Mouse (Mus musculus) left cerebral cortex, postnatal 36 days (tissue): ENCODE results near the gene Nemp1. TPM values are rescaled to one million over a fixed set of nuclear protein-coding genes. Genes with fewer than 3 reads are reported as not detected.

Experiments
- DNase-seq, 2 experiments: peaks; one replicate each; pipeline ENCODE4 v3.0.0; 2021 to 2022; ENCODE audit warnings: low spot score in 2 of 2, mixed read lengths in 1 of 2
- intact Hi-C: fragments of 180-260 bp; cut with DNase I; formaldehyde crosslinking; loops from one replicate; pipeline ENCODE4 v1.15.1; 2025
- total RNA-seq, 2 experiments: library from RNA; stranded (reverse); gene quantifications; 2 replicates each; pipeline ENCODE4 v1.2.3; 2021

The Nemp1 gene
- total RNA-seq, 2 experiments from 2014 or later: 3.5 to 3.9 TPM

DNA sequence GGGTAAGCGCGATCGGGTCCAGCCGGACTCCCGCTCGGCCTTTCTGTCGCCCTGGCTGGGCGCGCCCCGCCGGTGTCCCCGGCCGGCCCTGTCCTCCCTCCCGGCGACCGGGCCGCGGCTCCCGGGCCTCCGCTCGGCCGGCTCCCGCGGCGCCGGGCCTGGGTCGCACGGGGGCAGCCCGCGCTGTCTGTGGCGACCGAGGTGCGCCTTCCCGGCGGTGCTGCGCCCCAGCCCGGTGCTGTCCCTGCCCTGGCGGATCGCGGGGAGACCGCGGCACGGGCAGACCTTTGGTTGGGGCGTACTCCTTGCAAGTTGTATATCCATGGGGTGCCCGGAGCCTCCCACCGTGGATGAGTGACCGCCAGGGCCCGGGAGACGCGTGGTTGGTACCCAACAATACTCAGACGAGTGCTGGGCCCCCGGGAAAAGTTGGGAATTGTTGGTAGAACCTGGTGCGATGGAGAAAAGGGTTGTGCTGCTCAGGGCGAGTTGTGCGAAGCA lies 73.0 kb downstream of the Nemp1 start:
- peak in 1 of 2 experiments; percentile 65 for DNase-seq

DNA sequence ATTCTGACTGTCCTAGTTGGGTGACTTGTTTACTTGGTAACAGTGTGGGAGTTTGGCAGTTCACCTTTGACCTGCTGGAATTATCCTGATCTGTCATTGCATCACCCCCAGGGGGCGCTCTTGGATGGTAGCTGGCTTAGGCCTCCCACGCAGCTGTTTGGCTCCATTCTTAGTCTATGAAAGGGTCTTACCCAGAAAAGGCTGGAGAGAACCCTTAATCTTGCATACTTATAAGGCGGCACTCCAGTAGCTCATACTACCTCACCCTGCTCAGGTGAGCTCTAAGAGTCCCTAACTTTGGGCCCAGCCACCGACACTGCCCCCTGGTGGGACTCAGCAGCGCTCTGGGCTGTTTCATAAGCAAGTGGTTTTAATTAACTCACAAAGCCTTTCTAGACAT lies 78.0 kb downstream of the Nemp1 start:
- intact Hi-C loops: no loop called here

More for the DNA sequence above, 73.0 kb downstream of the Nemp1 start:
- intact Hi-C loops: loop anchor here (1.0 to 2.0 kb wide), 2 partner anchors 45 to 198 kb away; no protein-coding TSS in a partner anchor

DNA sequence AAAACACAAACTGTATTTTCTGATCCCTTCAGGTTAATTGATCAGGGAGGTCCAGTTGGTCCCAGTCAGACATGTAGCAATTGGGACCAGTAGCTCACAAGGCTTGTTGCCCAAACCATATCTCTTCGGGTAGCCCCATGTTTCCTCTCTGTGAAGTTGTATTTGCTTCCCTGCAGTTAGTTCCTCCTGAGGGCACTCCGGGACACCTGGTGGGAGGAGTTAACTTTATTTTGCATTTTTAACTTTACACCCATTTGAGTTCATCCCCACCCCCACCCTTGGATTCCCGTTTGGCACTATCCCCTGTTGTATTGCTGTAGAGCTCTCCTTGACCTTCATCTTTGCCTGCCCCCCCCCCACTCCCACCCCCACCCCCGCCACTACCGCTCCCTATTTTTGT lies 79.2 kb downstream of the Nemp1 start:
- DNase-seq: no peak
- intact Hi-C loops: no loop called here

More for the DNA sequence above, 78.0 kb downstream of the Nemp1 start:
- DNase-seq: no peak

DNA sequence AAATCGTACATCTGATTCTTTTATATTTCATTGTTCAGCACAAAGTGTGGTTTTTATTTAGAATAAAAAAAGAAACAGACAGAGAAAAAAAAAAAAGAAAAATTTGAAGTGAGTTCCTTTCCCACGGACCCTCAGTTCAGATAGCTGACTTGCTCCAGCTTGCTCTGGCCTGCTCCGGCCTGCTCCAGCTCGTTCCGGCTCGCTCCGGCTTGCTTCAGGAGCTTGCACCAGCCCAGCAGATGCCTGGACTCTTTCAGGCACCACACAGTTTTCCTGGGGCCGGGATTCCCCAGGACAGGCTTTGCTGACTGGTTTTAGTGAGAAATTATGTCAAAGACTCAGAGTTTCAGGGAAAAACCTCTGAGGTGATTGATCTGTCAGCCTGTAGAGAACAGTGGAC lies 80.6 kb downstream of the Nemp1 start:
- DNase-seq: no peak
- intact Hi-C loops: no loop called here

DNA sequence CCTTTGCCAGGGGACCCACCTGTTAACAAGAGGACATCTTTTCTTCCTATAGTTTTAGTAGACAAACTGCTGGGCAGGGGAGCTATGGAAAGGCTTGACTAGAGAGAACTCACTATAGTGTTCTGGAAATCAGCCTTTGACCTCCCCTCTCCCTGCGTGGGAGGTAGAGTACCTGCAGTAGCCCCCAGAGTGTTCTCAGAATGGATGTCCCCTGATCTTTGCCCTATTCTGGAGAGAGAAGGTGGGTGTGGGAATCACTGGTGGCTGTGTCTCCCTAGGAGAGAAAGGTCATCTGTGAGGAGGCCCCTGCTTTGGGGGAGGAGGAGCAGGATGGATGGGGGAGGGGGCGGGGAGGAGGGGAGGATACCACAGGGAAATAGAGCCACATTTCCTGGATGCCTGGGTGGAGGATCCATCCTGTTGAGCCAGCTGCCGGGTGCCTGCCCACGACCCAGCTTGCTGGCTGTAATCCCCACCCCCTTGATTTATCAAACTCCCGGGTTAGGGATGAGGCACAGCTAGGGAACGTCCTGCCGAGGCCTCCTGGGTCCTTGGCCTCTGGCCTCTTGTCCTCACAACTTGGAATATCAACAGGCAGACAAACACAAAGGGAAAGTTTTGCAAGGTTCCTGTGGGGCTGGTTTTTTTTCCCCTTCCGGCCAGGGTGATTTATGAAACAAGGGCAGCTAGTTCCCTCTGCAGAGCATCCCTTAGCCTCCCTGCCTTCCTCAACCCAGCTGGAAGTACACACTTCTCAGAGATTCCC lies 82.3 kb downstream of the Nemp1 start:
- intact Hi-C loops: no loop called here
- DNase-seq: no peak

DNA sequence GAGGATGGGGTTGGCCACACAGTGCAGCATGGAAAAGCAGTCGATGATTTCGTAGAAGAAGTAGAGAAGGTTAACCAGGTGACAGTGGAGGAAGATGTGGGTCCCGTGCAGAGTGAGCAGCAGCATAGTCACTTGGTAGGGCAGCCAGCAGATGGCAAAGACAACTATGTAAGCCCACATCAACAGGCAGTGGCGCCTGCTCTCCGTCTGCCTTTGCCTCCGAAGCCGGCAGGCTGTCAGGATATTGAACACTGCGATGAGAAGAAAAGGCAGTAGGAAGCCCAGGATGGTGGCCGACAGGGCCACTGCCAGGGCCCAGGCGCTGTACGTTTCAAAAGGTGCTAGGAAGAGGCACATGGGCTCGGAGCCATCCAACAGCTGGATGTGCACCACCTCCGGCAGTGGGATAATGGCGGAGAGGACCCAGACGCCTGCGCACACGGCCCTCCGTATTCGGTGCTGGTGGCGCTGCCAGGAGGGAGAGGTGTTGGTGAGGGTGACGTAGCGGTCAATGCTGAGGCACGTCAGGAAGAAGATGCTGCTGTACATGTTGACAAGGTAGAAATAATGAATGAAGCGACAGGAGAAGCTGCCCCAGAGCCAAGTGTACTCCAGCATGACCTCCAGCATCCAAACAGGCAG lies 83.6 kb downstream of the Nemp1 start:
- intact Hi-C loops: no loop called here
- DNase-seq: no peak

Other genes with a start within 250 kb of the Nemp1 start
- 1 to 10 TPM; 1.7 to 2.9 TPM for gene Stac3, start 165.2 kb upstream of the Nemp1 start, total RNA-seq
- gene Ndufa4l2, start 151.9 kb upstream of the Nemp1 start, total RNA-seq: 1 to 10 TPM; 2.1 to 4.9 TPM
- 10 to 100 TPM; 22.8 to 29.9 TPM for gene Shmt2, start 144.5 kb upstream of the Nemp1 start, total RNA-seq
- 1 to 10 TPM; 6.0 to 7.6 TPM for gene Nxph4, start 132.3 kb upstream of the Nemp1 start, total RNA-seq
- 100 to 1,000 TPM; 285 to 320 TPM for gene Lrp1, start 45.8 kb upstream of the Nemp1 start, total RNA-seq
- gene Stat6, start 23.9 kb upstream of the Nemp1 start, total RNA-seq: 10 to 100 TPM in 1 of 2 experiments, 1 to 10 TPM in 1; 9.0 to 12.7 TPM
- gene Nab2, start 1.7 kb downstream of the Nemp1 start, total RNA-seq: 10 to 100 TPM; 39.7 to 40.5 TPM
- under 1 TPM; 0.49 to 0.59 TPM for gene Myo1a, start 38.3 kb downstream of the Nemp1 start, total RNA-seq
- 10 to 100 TPM; 15.5 to 17.5 TPM for gene Tac2, start 57.6 kb downstream of the Nemp1 start, total RNA-seq
- gene Zbtb39, start 72.6 kb downstream of the Nemp1 start, total RNA-seq: 1 to 10 TPM; 8.8 to 9.6 TPM
- 1 to 10 TPM; 1.5 to 1.6 TPM for gene Gpr182, start 84.8 kb downstream of the Nemp1 start, total RNA-seq
- gene Rdh1, start 92.8 kb downstream of the Nemp1 start, total RNA-seq: under 1 TPM; 0.15 to 0.36 TPM
- gene Rdh16f1, start 92.9 kb downstream of the Nemp1 start, total RNA-seq: under 1 TPM; 0.57 to 0.66 TPM
- gene Rdh9, start 109.5 kb downstream of the Nemp1 start, total RNA-seq: not detected
- under 1 TPM; 0.16 to 0.20 TPM for gene Rdh16, start 134.3 kb downstream of the Nemp1 start, total RNA-seq
- not detected for gene Rdh19, start 183.0 kb downstream of the Nemp1 start, total RNA-seq
- gene Rdh16f2, start 199.6 kb downstream of the Nemp1 start, total RNA-seq: not detected
- gene Rdh7, start 221.9 kb downstream of the Nemp1 start, total RNA-seq: not detected
- gene Sdr9c7, start 231.6 kb downstream of the Nemp1 start, total RNA-seq: not detected